Mouse (Mus musculus) C2C12 (cell line): Measurements from ENCODE around the gene Tsc22d1. TPM values are rescaled to one million over a fixed set of nuclear protein-coding genes. Genes with fewer than 3 reads are reported as not detected.

Experiments used
- H3K27me3 ChIP-seq: one replicate; pipeline ENCODE4 v1.6.1; 2011; ENCODE audit not compliant: control insufficient read depth, insufficient read depth, insufficient read length
- H3K36me3 ChIP-seq: one replicate; pipeline ENCODE4 v1.6.1; 2011; ENCODE audit not compliant: control insufficient read depth, insufficient read depth
- H3K4me3 ChIP-seq: one replicate; pipeline ENCODE4 v1.5.1; 2011; ENCODE audit warnings: mild to moderate bottlenecking, control low read depth; ENCODE audit not compliant: poor library complexity, insufficient read depth, severe bottlenecking
- H3K79me2 ChIP-seq: one replicate; pipeline ENCODE4 v1.6.1; 2011; ENCODE audit not compliant: control insufficient read depth, insufficient read depth
- H3K79me3 ChIP-seq: one replicate; pipeline ENCODE4 v1.6.1; 2011; ENCODE audit warnings: low read depth, control low read depth
- H3ac ChIP-seq: one replicate; pipeline ENCODE3; 2011; ENCODE audit warnings: low read depth; ENCODE audit not compliant: control insufficient read depth, insufficient read length
- CEBPB ChIP-seq: IDR thresholded peaks from one replicate; pipeline ENCODE4 v1.6.1; 2011; ENCODE audit warnings: low read depth, mild to moderate bottlenecking, control low read depth, moderate library complexity
- CTCF ChIP-seq: IDR thresholded peaks from one replicate; pipeline ENCODE4 v1.5.1; 2011; ENCODE audit not compliant: control insufficient read depth, insufficient read depth, insufficient read length
- FOSL1 ChIP-seq: IDR thresholded peaks from one replicate; pipeline ENCODE4 v1.8.0; 2011; ENCODE audit warnings: mild to moderate bottlenecking, low read length; ENCODE audit not compliant: poor library complexity, insufficient read depth, severe bottlenecking
- MAX ChIP-seq: IDR thresholded peaks from one replicate; pipeline ENCODE4 v1.6.1; 2011; ENCODE audit warnings: mild to moderate bottlenecking, control low read depth
- MYOD1 ChIP-seq: IDR thresholded peaks from one replicate; pipeline ENCODE4 v1.6.1; 2011; ENCODE audit warnings: low read depth; ENCODE audit not compliant: control insufficient read depth, insufficient read length
- MYOG ChIP-seq: IDR thresholded peaks from one replicate; pipeline ENCODE4 v1.6.1; 2011; ENCODE audit not compliant: control insufficient read depth, insufficient read length; ENCODE audit errors: extremely low read depth
- USF1 ChIP-seq: IDR thresholded peaks from one replicate; pipeline ENCODE4 v1.6.1; 2011; ENCODE audit warnings: low read depth, mild to moderate bottlenecking, control low read depth, moderate library complexity
- polyA plus RNA-seq: library from polyadenylated mRNA; unstranded; fragments of >200 nt; fragmentation: generic; extraction: Trizol; gene quantifications from one replicate; pipeline ENCODE4 v1.2.1, GENCODE M21; 2012; ENCODE audit warnings: missing spikeins

The Tsc22d1 gene
- polyA plus RNA-seq, 1 experiment, result 546 TPM

- H3ac ChIP-seq, result no peak overlapping the region
- TF ChIP-seq MAX, result no peak
- no peak for TF ChIP-seq FOSL1
- TF ChIP-seq USF1, result no peak
- no peak for TF ChIP-seq MYOD1
- TF ChIP-seq CEBPB, result no peak
- no peak for TF ChIP-seq MYOG
- no peak for TF ChIP-seq CTCF
- H3K79me2 ChIP-seq, result no peaks in the 10 kb centered on the region
- H3K36me3 ChIP-seq, result no peaks in the 10 kb centered on the region
- no peaks in the 10 kb centered on the region for H3K79me3 ChIP-seq
- no peak overlapping the region for H3K4me3 ChIP-seq
- H3K27me3 ChIP-seq, result no peaks in the 10 kb centered on the region
Measured at GRCm38 (mm10) chr14:76471301-76471700, 56.5 kb downstream of the Tsc22d1 start.

GRCm38 (mm10) chr14:76472487-76472886 is 57.7 kb downstream of the Tsc22d1 start:
- H3K27me3 ChIP-seq, result no peaks in the 10 kb centered on the region
- no peaks in the 10 kb centered on the region for H3K36me3 ChIP-seq
- H3K4me3 ChIP-seq, result no peak overlapping the region
- no peaks in the 10 kb centered on the region for H3K79me2 ChIP-seq
- TF ChIP-seq USF1 (no peak), MAX (no peak), FOSL1 (no peak), CEBPB (no peak), CTCF (no peak), MYOG (no peak)
- no peaks in the 10 kb centered on the region for H3K79me3 ChIP-seq
- H3ac ChIP-seq, result no peak overlapping the region

- H3K36me3 ChIP-seq, result no peaks in the 10 kb centered on the region
- no peaks in the 10 kb centered on the region for H3K79me3 ChIP-seq
- no peak overlapping the region for H3ac ChIP-seq
- no peaks in the 10 kb centered on the region for H3K27me3 ChIP-seq
- TF ChIP-seq CTCF (peak; percentile 1), USF1 (no peak), MYOD1 (no peak)
- H3K4me3 ChIP-seq, result no peak overlapping the region
- H3K79me2 ChIP-seq, result peaks cover 5% of the 10 kb centered on the region
Measured at GRCm38 (mm10) chr14:76473404-76473803, 58.6 kb downstream of the Tsc22d1 start.

- no peaks in the 10 kb centered on the region for H3K79me3 ChIP-seq
- H3ac ChIP-seq, result no peak overlapping the region
- peaks cover 5% of the 10 kb centered on the region for H3K79me2 ChIP-seq
- no peak overlapping the region for H3K4me3 ChIP-seq
- no peaks in the 10 kb centered on the region for H3K27me3 ChIP-seq
- no peaks in the 10 kb centered on the region for H3K36me3 ChIP-seq
- TF ChIP-seq MYOG (no peak), MYOD1 (no peak), FOSL1 (no peak), CEBPB (no peak), MAX (no peak), USF1 (no peak), CTCF (no peak)
Measured at GRCm38 (mm10) chr14:76474165-76474564, 59.4 kb downstream of the Tsc22d1 start.

GRCm38 (mm10) chr14:76476770-76477169 is 62.0 kb downstream of the Tsc22d1 start:
- Histone ChIP-seq H3ac (no peak overlapping the region), H3K36me3 (no peaks in the 10 kb centered on the region), H3K79me3 (peaks cover 7% of the 10 kb centered on the region), H3K27me3 (no peaks in the 10 kb centered on the region), H3K79me2 (peaks cover 23% of the 10 kb centered on the region), H3K4me3 (no peak overlapping the region)
- TF ChIP-seq MYOG (no peak), CTCF (no peak), MYOD1 (no peak), FOSL1 (no peak), USF1 (no peak)

- Histone ChIP-seq H3K36me3 (no peaks in the 10 kb centered on the region), H3K79me3 (peaks cover 17% of the 10 kb centered on the region), H3ac (no peak overlapping the region), H3K4me3 (no peak overlapping the region), H3K79me2 (peaks cover 37% of the 10 kb centered on the region), H3K27me3 (no peaks in the 10 kb centered on the region)
- TF ChIP-seq USF1 (no peak), CTCF (no peak), MYOG (no peak), FOSL1 (no peak), CEBPB (no peak), MYOD1 (no peak), MAX (no peak)
Measured at GRCm38 (mm10) chr14:76478076-76478475, 63.3 kb downstream of the Tsc22d1 start.
